Mouse (Mus musculus): ENCODE measurements around the gene Taf12. TPM values are rescaled to one million over a fixed set of nuclear protein-coding genes. Genes with fewer than 3 reads are reported as not detected.

Gene Taf12
- polyA plus RNA-seq, 1 experiment from 2014 or later, result 65.0 TPM

- Histone ChIP-seq H3K4me2 (replicated peaks; ENCODE audit: low read depth, low read length) (no peak overlapping the region), H3K4me3 (ENCODE audit: low read depth, low read length) (no peak overlapping the region), H3K9me3 (ENCODE audit: control insufficient read depth, low read length) (no peaks in the 10 kb centered on the region), H3K4me1 (replicated peaks; ENCODE audit: control insufficient read depth, insufficient read depth, low read length) (no peaks in the 10 kb centered on the region), H3K27ac (ENCODE audit: low read depth, low read length) (no peak overlapping the region), H3K27me3 (ENCODE audit: control insufficient read depth, insufficient read depth, low read length) (no peaks in the 10 kb centered on the region), H3K9ac (ENCODE audit: low read depth, low read length) (no peak overlapping the region), H3K36me3 (ENCODE audit: control insufficient read depth, insufficient read depth, low read length) (0 out of 2 replicates have a peak, but pooled peaks cover 4% of the 10 kb centered on the region)
- DNase-seq (ENCODE audit: low spot score) (no peak), ATAC-seq (ENCODE audit: low FRiP score) (no peak)
- 82% methylated on average over 12 of the region's 12 CpGs for WGBS
These were observed 17.6 kb downstream of the Taf12 start for GRCm38 (mm10) chr4:132291624-132292335.

DNA sequence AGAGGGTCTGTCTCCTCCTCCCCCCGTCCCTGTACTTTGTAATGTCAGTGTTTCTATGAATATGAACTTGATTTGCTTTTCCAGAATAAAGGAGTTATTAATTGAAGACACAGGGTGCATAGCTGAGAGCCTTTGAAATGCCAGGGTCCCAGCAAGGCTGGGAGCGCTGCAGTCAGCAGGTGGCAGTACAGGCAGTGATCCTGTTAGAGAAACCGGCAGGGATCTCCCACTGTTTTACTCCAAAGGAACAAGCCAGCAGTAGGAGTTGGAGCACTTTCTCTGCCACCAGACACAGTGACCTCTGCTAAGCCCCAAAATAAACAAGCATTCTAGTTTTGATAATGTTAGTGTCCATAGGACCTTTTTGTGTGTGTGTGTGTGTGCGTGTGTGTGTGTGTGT is 18.8 kb downstream of the Taf12 start:
- H3K4me2 ChIP-seq (replicated peaks; ENCODE audit: low read depth, low read length), result no peak overlapping the region
- no peak overlapping the region for H3K9ac ChIP-seq (ENCODE audit: low read depth, low read length)
- no peaks in the 10 kb centered on the region for H3K27me3 ChIP-seq (ENCODE audit: control insufficient read depth, insufficient read depth, low read length)
- no peak overlapping the region for H3K4me3 ChIP-seq (ENCODE audit: low read depth, low read length)
- 0 out of 2 replicates have a peak, but pooled peaks cover 4% of the 10 kb centered on the region for H3K36me3 ChIP-seq (ENCODE audit: control insufficient read depth, insufficient read depth, low read length)
- no peak overlapping the region for H3K27ac ChIP-seq (ENCODE audit: low read depth, low read length)
- no peaks in the 10 kb centered on the region for H3K9me3 ChIP-seq (ENCODE audit: control insufficient read depth, low read length)
- ATAC-seq (ENCODE audit: low FRiP score) (no peak), DNase-seq (ENCODE audit: low spot score) (peak; percentile 31)
- no peaks in the 10 kb centered on the region for H3K4me1 ChIP-seq (replicated peaks; ENCODE audit: control insufficient read depth, insufficient read depth, low read length)
- 50% methylated on average over 4 of the region's 4 CpGs for WGBS

DNA sequence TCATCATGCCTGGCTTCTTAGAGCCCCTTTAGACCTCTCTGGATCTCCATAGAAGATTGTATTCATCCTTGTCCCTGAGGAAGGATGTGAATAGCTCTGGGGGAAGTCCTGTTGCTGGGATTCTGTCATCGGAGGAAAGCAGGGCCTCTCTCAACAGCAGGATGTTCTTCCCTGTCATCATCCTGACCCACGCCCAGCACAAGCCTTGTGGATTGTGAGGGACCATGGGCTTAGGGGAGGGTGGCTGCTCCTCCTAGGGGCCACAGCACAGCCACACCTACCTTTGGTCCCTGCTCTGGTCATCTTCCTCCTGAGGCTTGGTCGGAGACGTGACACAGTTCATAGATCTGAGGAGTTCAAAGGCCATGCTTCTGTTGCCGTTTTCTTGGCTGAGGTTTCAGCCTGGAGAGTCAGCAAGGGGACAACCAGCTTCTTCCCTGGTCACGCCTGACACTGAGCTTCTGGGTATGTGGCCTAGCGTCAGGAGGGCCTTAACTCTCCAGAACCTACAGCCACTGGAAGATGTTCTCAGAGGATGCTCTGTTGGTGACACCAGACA is 19.6 kb downstream of the Taf12 start:
- Histone ChIP-seq H3K9ac (ENCODE audit: low read depth, low read length) (no peak overlapping the region), H3K9me3 (ENCODE audit: control insufficient read depth, low read length) (no peaks in the 10 kb centered on the region), H3K36me3 (ENCODE audit: control insufficient read depth, insufficient read depth, low read length) (0 out of 2 replicates have a peak, but pooled peaks cover 4% of the 10 kb centered on the region), H3K27ac (ENCODE audit: low read depth, low read length) (no peak overlapping the region), H3K4me1 (replicated peaks; ENCODE audit: control insufficient read depth, insufficient read depth, low read length) (no peaks in the 10 kb centered on the region), H3K4me2 (replicated peaks; ENCODE audit: low read depth, low read length) (no peak overlapping the region), H3K4me3 (ENCODE audit: low read depth, low read length) (no peak overlapping the region), H3K27me3 (ENCODE audit: control insufficient read depth, insufficient read depth, low read length) (no peaks in the 10 kb centered on the region)
- ATAC-seq (ENCODE audit: low FRiP score) (no peak), DNase-seq (ENCODE audit: low spot score) (no peak)
- WGBS, result 91% methylated on average over 7 of the region's 7 CpGs

- 45% methylated on average over 8 of the region's 8 CpGs for WGBS
- no peak overlapping the region for H3K9ac ChIP-seq (ENCODE audit: low read depth, low read length)
- H3K9me3 ChIP-seq (ENCODE audit: control insufficient read depth, low read length), result no peaks in the 10 kb centered on the region
- 0 out of 2 replicates have a peak, but pooled peaks cover 4% of the 10 kb centered on the region for H3K36me3 ChIP-seq (ENCODE audit: control insufficient read depth, insufficient read depth, low read length)
- no peak overlapping the region for H3K27ac ChIP-seq (ENCODE audit: low read depth, low read length)
- H3K4me3 ChIP-seq (ENCODE audit: low read depth, low read length), result no peak overlapping the region
- H3K4me2 ChIP-seq (replicated peaks; ENCODE audit: low read depth, low read length), result no peak overlapping the region
- no peaks in the 10 kb centered on the region for H3K27me3 ChIP-seq (ENCODE audit: control insufficient read depth, insufficient read depth, low read length)
- ATAC-seq (ENCODE audit: low FRiP score) (no peak), DNase-seq (ENCODE audit: low spot score) (no peak)
- H3K4me1 ChIP-seq (replicated peaks; ENCODE audit: control insufficient read depth, insufficient read depth, low read length), result no peaks in the 10 kb centered on the region
These were observed 21.7 kb downstream of the Taf12 start for GRCm38 (mm10) chr4:132295696-132296390.

GRCm38 (mm10) chr4:132299849-132300248 is 25.7 kb downstream of the Taf12 start:
- Histone ChIP-seq H3K4me2 (replicated peaks; ENCODE audit: low read depth, low read length) (no peak overlapping the region), H3K36me3 (ENCODE audit: control insufficient read depth, insufficient read depth, low read length) (no peaks in the 10 kb centered on the region), H3K4me3 (ENCODE audit: low read depth, low read length) (no peak overlapping the region), H3K9me3 (ENCODE audit: control insufficient read depth, low read length) (no peaks in the 10 kb centered on the region), H3K9ac (ENCODE audit: low read depth, low read length) (no peak overlapping the region), H3K27me3 (ENCODE audit: control insufficient read depth, insufficient read depth, low read length) (no peaks in the 10 kb centered on the region), H3K27ac (ENCODE audit: low read depth, low read length) (no peak overlapping the region), H3K4me1 (replicated peaks; ENCODE audit: control insufficient read depth, insufficient read depth, low read length) (no peaks in the 10 kb centered on the region; the same call in 1 of the 2 replicates)
- DNase-seq (ENCODE audit: low spot score) (no peak), ATAC-seq (ENCODE audit: low FRiP score) (no peak)
- WGBS, result 93% methylated on average over 1 of the region's 1 CpGs

- no peak for DNase-seq (ENCODE audit: low spot score)
- H3K4me1 ChIP-seq (replicated peaks; ENCODE audit: control insufficient read depth, insufficient read depth, low read length), result no peaks in the 10 kb centered on the region; the same call in 1 of the 2 replicates
- H3K9me3 ChIP-seq (ENCODE audit: control insufficient read depth, low read length), result no peaks in the 10 kb centered on the region
- H3K4me3 ChIP-seq (ENCODE audit: low read depth, low read length), result no peak overlapping the region
- no peak overlapping the region for H3K27ac ChIP-seq (ENCODE audit: low read depth, low read length)
- H3K36me3 ChIP-seq (ENCODE audit: control insufficient read depth, insufficient read depth, low read length), result no peaks in the 10 kb centered on the region
- ATAC-seq (ENCODE audit: low FRiP score), result no peak
- H3K4me2 ChIP-seq (replicated peaks; ENCODE audit: low read depth, low read length), result no peak overlapping the region
- no peaks in the 10 kb centered on the region for H3K27me3 ChIP-seq (ENCODE audit: control insufficient read depth, insufficient read depth, low read length)
- H3K9ac ChIP-seq (ENCODE audit: low read depth, low read length), result no peak overlapping the region
- 87% methylated on average over 6 of the region's 6 CpGs for WGBS
These were observed 27.3 kb downstream of the Taf12 start for GRCm38 (mm10) chr4:132301486-132301885.

DNA sequence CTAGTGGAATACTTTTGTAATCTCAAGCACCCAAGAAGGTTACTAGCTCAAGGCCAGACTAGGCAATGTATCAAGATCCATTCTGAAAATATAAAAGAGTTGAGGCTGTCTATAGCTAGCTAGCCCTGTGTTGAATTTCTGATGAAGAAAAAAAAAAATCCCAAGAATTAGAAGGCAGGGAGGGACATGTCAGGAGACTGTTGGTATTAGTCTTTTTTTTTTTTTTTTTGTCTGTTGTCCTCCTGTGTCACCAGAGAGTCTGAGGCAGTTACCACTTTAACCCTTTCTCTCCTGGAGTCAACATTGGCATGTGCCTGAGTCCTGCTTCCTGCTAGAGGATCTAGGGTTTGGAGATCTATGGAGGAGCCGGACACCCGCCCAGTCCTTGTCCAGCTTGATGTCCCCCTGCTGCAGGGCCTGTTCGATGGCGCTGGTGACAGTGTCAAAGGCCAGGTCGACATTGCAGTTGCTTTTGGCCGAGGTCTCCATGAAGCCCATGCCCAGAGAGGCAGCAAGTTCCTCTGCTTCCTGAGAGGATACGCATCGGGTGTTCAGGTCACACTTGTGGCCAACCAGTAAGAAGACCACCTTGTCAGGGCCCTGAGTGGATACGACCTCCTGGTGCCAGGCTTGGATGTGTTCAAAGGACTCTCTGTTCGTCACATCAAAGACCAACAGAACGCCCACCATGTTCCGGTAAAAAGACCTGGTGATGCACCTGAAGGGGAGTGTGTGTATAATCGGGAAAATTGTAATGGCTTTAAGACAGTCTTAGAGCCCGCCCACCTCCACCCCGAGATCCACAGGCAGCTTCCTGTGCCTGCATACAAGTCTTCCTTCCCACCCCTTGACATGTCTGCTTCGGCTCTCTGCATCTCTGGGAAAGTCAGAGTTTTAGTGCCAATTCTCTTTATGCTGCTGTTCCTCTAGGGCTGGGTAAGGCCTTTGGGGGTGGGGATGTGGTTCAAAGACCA is 28.1 kb downstream of the Taf12 start:
- DNase-seq (ENCODE audit: low spot score), result no peak
- no peak overlapping the region for H3K27ac ChIP-seq (ENCODE audit: low read depth, low read length)

GRCm38 (mm10) chr4:132302939-132303479 is 28.8 kb downstream of the Taf12 start, which contains the start of gene Rab42:
TSS of gene Rab42 (minus strand) at chr4:132303385.
- 2% methylated on average over 31 of the region's 31 CpGs for WGBS
- H3K9ac ChIP-seq (ENCODE audit: low read depth, low read length), result peak within 1 kb of the TSS; percentile 67
- DNase-seq (ENCODE audit: low spot score) (peak; percentile 66), ATAC-seq (ENCODE audit: low FRiP score) (peak; percentile 43)
- H3K4me2 ChIP-seq (replicated peaks; ENCODE audit: low read depth, low read length), result peak within 1 kb of the TSS; percentile 68
- H3K4me1 ChIP-seq (replicated peaks; ENCODE audit: control insufficient read depth, insufficient read depth, low read length), result no peaks in the 10 kb centered on the region; the same call in 1 of the 2 replicates
- H3K36me3 ChIP-seq (ENCODE audit: control insufficient read depth, insufficient read depth, low read length), result no peaks in the 10 kb centered on the region
- no peaks in the 10 kb centered on the region for H3K27me3 ChIP-seq (ENCODE audit: control insufficient read depth, insufficient read depth, low read length)
- H3K4me3 ChIP-seq (ENCODE audit: low read depth, low read length), result peak within 1 kb of the TSS; percentile 43
- H3K9me3 ChIP-seq (ENCODE audit: control insufficient read depth, low read length), result no peaks in the 10 kb centered on the region
- H3K27ac ChIP-seq (ENCODE audit: low read depth, low read length), result no peak within 1 kb of the TSS

More for the DNA sequence above, 28.1 kb downstream of the Taf12 start:
- Histone ChIP-seq H3K9ac (ENCODE audit: low read depth, low read length) (no peak overlapping the region; the same call in 1 of the 2 replicates), H3K4me2 (replicated peaks; ENCODE audit: low read depth, low read length) (peak overlapping the region; percentile 68), H3K9me3 (ENCODE audit: control insufficient read depth, low read length) (no peaks in the 10 kb centered on the region), H3K4me1 (replicated peaks; ENCODE audit: control insufficient read depth, insufficient read depth, low read length) (no peaks in the 10 kb centered on the region; the same call in 1 of the 2 replicates), H3K4me3 (ENCODE audit: low read depth, low read length) (peak overlapping the region; percentile 43), H3K36me3 (ENCODE audit: control insufficient read depth, insufficient read depth, low read length) (no peaks in the 10 kb centered on the region), H3K27me3 (ENCODE audit: control insufficient read depth, insufficient read depth, low read length) (no peaks in the 10 kb centered on the region)
- WGBS, result 63% methylated on average over 16 of the region's 16 CpGs
- no peak for ATAC-seq (ENCODE audit: low FRiP score)
